Mouse (Mus musculus): Measurements from ENCODE around the gene Tom1l1. TPM values are rescaled to one million over a fixed set of nuclear protein-coding genes. Genes with fewer than 3 reads are reported as not detected.

The Tom1l1 gene
- polyA plus RNA-seq, 1 experiment, result 1.3 TPM

GRCm38 (mm10) chr11:90614743-90615142 is 73.4 kb downstream of the Tom1l1 start:
- no peaks in the 10 kb centered on the region for H3K4me1 ChIP-seq (ENCODE audit: control insufficient read depth)
- TF ChIP-seq TAL1 (IDR thresholded peaks at IDR 0.05; ENCODE audit: low read length) (no peak), GATA1 (IDR thresholded peaks at IDR 0.05; ENCODE audit: low read length) (no peak)
- H3K36me3 ChIP-seq (ENCODE audit: control insufficient read depth), result peaks cover 59% of the 10 kb centered on the region

GRCm38 (mm10) chr11:90612118-90612517 is 76.0 kb downstream of the Tom1l1 start:
- no peak overlapping the region for H3K4me3 ChIP-seq (replicated peaks)
- no peaks in the 10 kb centered on the region for H3K27me3 ChIP-seq (ENCODE audit: control insufficient read depth)
- H3K9me3 ChIP-seq (ENCODE audit: control insufficient read depth, low read length), result no peaks in the 10 kb centered on the region
- no peaks in the 10 kb centered on the region for H3K4me1 ChIP-seq (ENCODE audit: control insufficient read depth)
- TF ChIP-seq GATA1 (IDR thresholded peaks at IDR 0.05; ENCODE audit: low read length), result no peak
- no peak for TF ChIP-seq TAL1 (IDR thresholded peaks at IDR 0.05; ENCODE audit: low read length)
- H3K36me3 ChIP-seq (ENCODE audit: control insufficient read depth), result peaks cover 51% of the 10 kb centered on the region

More at GRCm38 (mm10) chr11:90614743-90615142, 73.4 kb downstream of the Tom1l1 start:
- H3K27me3 ChIP-seq (ENCODE audit: control insufficient read depth), result no peaks in the 10 kb centered on the region
- no peaks in the 10 kb centered on the region for H3K9me3 ChIP-seq (ENCODE audit: control insufficient read depth, low read length)
- no peak overlapping the region for H3K4me3 ChIP-seq (replicated peaks)

GRCm38 (mm10) chr11:90603066-90603465 is 85.1 kb downstream of the Tom1l1 start:
- H3K36me3 ChIP-seq (ENCODE audit: control insufficient read depth), result peaks cover 81% of the 10 kb centered on the region
- H3K27me3 ChIP-seq (ENCODE audit: control insufficient read depth), result no peaks in the 10 kb centered on the region
- no peaks in the 10 kb centered on the region for H3K9me3 ChIP-seq (ENCODE audit: control insufficient read depth, low read length)
- no peak overlapping the region for H3K4me3 ChIP-seq (replicated peaks)
- no peaks in the 10 kb centered on the region for H3K4me1 ChIP-seq (ENCODE audit: control insufficient read depth)
- TF ChIP-seq TAL1 (IDR thresholded peaks at IDR 0.05; ENCODE audit: low read length) (no peak), GATA1 (IDR thresholded peaks at IDR 0.05; ENCODE audit: low read length) (no peak)

GRCm38 (mm10) chr11:90595826-90596225 is 92.3 kb downstream of the Tom1l1 start:
- Histone ChIP-seq H3K36me3 (ENCODE audit: control insufficient read depth) (peaks cover 59% of the 10 kb centered on the region), H3K4me3 (replicated peaks) (no peak overlapping the region)
- no peak for TF ChIP-seq TAL1 (IDR thresholded peaks at IDR 0.05; ENCODE audit: low read length)
- TF ChIP-seq GATA1 (IDR thresholded peaks at IDR 0.05; ENCODE audit: low read length), result no peak

More at GRCm38 (mm10) chr11:90595826-90596225, 92.3 kb downstream of the Tom1l1 start:
- Histone ChIP-seq H3K4me1 (ENCODE audit: control insufficient read depth) (no peaks in the 10 kb centered on the region), H3K27me3 (ENCODE audit: control insufficient read depth) (no peaks in the 10 kb centered on the region), H3K9me3 (ENCODE audit: control insufficient read depth, low read length) (no peaks in the 10 kb centered on the region)

Other genes starting within 250 kb of the Tom1l1 start
- gene Stxbp4, start 50.3 kb downstream of the Tom1l1 start, polyA plus RNA-seq (2012), result 0.13 and 0.15 TPM in 2 replicates
- gene Cox11, start 50.2 kb downstream of the Tom1l1 start, polyA plus RNA-seq (2012), result 3.3 and 3.7 TPM in 2 replicates